Mouse (Mus musculus): ENCODE measurements around the gene Babam2.

The Babam2 gene

DNA sequence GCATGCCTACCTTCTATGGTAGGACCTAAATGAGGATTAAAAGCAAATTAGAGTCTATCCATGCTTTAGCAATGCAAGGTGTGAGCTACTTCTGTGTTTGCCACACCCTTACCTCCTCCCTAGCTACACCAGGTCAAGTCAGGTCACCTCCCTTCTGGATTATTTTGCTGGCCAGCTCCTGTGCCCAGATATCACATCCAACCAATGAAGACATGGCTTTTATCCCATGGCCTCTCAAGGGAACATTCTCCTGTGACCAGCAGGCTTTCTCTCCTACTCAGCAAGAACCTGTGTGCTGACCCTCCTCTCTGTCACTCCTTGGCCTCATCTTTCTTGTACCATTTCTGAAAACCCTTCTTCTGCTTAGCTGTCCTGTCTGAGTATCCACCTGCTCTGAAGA, 336.1 kb downstream of the Babam2 start:
- H3K27me3 ChIP-seq (ENCODE audit: control insufficient read depth, insufficient read depth, low read length, poor library complexity, severe bottlenecking), result no peaks in the 10 kb centered on the region
- no peak for DNase-seq (ENCODE audit: low read depth, low spot score)
- no peaks in the 10 kb centered on the region; the same call in 1 of the 2 replicates for H3K36me3 ChIP-seq (ENCODE audit: control insufficient read depth, insufficient read depth, low read length, poor library complexity, severe bottlenecking)

DNA sequence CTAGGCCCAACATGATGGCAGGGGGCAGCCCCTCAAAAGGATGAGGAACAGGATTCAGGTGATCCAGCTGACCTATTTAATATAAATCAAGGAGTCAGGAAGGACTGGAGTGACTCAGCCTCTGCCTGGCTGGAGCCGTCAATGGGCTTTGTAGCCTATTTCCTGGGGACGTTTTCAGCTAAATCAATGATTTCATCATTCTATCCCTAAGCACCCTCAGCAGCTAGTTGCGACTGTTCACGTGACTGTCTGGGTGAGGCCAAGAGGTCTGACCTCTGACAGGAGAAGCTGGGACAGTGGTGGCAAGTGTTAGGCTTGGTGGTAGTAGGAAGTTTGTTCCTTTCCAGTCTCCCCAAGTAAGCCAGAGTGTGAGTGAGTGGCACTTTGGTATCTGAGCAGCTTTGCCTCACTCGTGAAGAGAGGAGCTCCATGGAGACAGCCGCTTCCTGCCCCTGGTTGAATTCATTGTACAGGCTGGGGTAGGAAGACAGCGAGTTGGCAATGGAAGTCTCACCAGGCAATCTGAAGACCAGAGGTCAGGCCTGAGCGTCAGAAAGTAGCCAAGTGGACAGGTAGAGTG, 337.1 kb downstream of the Babam2 start:
- DNase-seq (ENCODE audit: low read depth, low spot score), result no peak
- no peaks in the 10 kb centered on the region; the same call in 1 of the 2 replicates for H3K36me3 ChIP-seq (ENCODE audit: control insufficient read depth, insufficient read depth, low read length, poor library complexity, severe bottlenecking)
- H3K27me3 ChIP-seq (ENCODE audit: control insufficient read depth, insufficient read depth, low read length, poor library complexity, severe bottlenecking), result no peaks in the 10 kb centered on the region

DNA sequence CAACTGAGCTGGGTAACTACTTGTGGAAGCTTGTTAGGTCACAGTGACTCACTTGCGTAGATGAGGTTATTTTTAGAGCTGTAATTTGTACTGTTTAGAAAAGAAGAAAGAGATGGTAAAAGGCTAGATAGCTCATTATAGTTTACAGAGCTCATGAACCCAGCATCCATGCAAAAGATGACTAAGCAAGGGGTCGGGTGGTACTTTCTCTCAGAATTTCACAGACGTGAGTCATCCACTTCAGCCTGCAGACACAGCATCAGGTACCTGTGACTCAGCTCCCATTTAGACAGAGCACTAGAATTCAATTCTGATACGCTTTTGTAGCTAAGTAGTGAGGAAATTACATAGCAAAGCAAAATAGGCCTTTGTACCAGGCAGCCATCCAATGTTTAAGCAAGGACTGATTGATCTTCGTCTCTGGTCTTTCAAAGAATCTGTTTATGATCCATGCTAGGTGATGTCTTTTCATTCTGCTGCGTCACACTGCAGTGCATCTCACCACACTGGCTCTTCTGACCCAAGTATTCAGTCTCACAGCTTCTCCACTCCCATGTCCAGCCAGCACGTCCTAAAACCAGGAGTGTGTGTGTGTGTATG, 338.3 kb downstream of the Babam2 start:
- DNase-seq (ENCODE audit: low read depth, low spot score), result no peak
- Histone ChIP-seq H3K27me3 (ENCODE audit: control insufficient read depth, insufficient read depth, low read length, poor library complexity, severe bottlenecking) (no peaks in the 10 kb centered on the region), H3K36me3 (ENCODE audit: control insufficient read depth, insufficient read depth, low read length, poor library complexity, severe bottlenecking) (no peaks in the 10 kb centered on the region; the same call in 1 of the 2 replicates)

GRCm38 (mm10) chr5:32036896-32037295, 339.4 kb downstream of the Babam2 start:
- Histone ChIP-seq H3K27me3 (ENCODE audit: control insufficient read depth, insufficient read depth, low read length, poor library complexity, severe bottlenecking) (no peaks in the 10 kb centered on the region), H3K36me3 (ENCODE audit: control insufficient read depth, insufficient read depth, low read length, poor library complexity, severe bottlenecking) (no peaks in the 10 kb centered on the region; the same call in 1 of the 2 replicates)
- DNase-seq (ENCODE audit: low read depth, low spot score), result no peak

- Histone ChIP-seq H3K36me3 (ENCODE audit: control insufficient read depth, insufficient read depth, low read length, poor library complexity, severe bottlenecking) (no peaks in the 10 kb centered on the region; the same call in 1 of the 2 replicates), H3K27me3 (ENCODE audit: control insufficient read depth, insufficient read depth, low read length, poor library complexity, severe bottlenecking) (no peaks in the 10 kb centered on the region)
- no peak for DNase-seq (ENCODE audit: low read depth, low spot score)
Observed at GRCm38 (mm10) chr5:32037546-32037945, 340.1 kb downstream of the Babam2 start.

- Histone ChIP-seq H3K27me3 (ENCODE audit: control insufficient read depth, insufficient read depth, low read length, poor library complexity, severe bottlenecking) (no peaks in the 10 kb centered on the region), H3K36me3 (ENCODE audit: control insufficient read depth, insufficient read depth, low read length, poor library complexity, severe bottlenecking) (no peaks in the 10 kb centered on the region; the same call in 1 of the 2 replicates)
- no peak for DNase-seq (ENCODE audit: low read depth, low spot score)
Observed at GRCm38 (mm10) chr5:32038994-32039393, 341.5 kb downstream of the Babam2 start.

GRCm38 (mm10) chr5:32039511-32039910, 342.0 kb downstream of the Babam2 start:
- Histone ChIP-seq H3K27me3 (ENCODE audit: control insufficient read depth, insufficient read depth, low read length, poor library complexity, severe bottlenecking) (no peaks in the 10 kb centered on the region), H3K36me3 (ENCODE audit: control insufficient read depth, insufficient read depth, low read length, poor library complexity, severe bottlenecking) (no peaks in the 10 kb centered on the region; the same call in 1 of the 2 replicates)
- DNase-seq (ENCODE audit: low read depth, low spot score), result no peak

DNA sequence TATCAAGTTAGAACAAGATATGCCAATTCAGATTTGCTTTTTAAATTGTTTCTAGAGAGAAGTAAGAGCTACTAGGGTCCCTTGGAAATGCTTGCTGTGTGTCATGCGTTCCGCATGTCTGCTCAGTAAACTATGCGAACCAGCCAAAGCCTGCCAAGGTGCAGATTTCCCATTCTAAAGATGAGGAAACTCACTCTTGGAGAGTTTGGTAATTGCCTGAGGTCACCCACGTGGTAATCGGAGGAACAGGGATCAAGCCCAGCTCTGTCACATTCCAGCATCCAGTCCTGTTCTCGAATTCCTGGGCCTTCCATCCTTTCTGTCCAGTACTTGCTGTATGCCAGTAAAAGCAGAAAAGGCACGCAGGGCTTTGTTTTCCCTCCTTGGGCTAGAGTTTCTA, 345.7 kb downstream of the Babam2 start:
- Histone ChIP-seq H3K36me3 (ENCODE audit: control insufficient read depth, insufficient read depth, low read length, poor library complexity, severe bottlenecking) (no peaks in the 10 kb centered on the region), H3K27me3 (ENCODE audit: control insufficient read depth, insufficient read depth, low read length, poor library complexity, severe bottlenecking) (no peaks in the 10 kb centered on the region)
- DNase-seq (ENCODE audit: low read depth, low spot score), result no peak

DNA sequence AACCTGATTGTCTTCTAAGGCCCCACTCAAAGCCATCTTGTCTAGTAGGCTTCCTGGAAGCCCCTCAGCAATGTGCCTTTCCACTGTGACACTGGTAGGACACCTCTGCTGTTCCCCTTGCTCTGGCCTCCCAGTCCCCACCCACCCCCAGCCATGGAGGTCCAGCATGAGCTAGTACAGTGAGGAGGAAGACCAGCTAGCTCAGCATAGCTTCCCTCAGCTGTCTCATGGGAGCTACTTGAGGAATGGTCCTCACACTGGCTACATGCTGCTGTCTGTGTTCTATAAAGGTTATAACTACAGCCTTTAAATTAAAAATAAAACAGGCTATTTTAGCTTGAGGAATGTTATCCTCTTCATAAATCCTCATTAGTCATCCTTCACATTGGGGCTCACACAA, 346.5 kb downstream of the Babam2 start:
- no peak for DNase-seq (ENCODE audit: low read depth, low spot score)
- no peaks in the 10 kb centered on the region for H3K36me3 ChIP-seq (ENCODE audit: control insufficient read depth, insufficient read depth, low read length, poor library complexity, severe bottlenecking)
- H3K27me3 ChIP-seq (ENCODE audit: control insufficient read depth, insufficient read depth, low read length, poor library complexity, severe bottlenecking), result no peaks in the 10 kb centered on the region

DNA sequence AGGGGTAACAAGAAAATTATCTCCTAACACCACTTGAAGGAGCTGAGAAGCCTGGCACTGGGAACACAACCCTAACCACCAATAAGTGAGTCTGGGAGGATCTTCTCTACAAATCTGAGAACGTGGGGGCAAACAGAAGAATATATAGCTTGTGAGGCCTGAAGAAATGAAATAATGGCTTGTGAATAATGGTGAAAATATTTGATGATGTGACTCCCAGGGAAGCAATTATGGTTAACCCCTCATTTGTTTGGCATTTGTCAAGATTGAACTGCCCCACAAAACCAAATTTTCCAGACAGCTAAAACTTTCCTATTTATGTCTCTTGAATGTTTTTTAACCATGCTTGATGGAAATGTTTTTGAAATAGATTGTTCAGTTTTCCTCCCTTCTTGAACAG, 354.4 kb downstream of the Babam2 start:
- no peaks in the 10 kb centered on the region for H3K36me3 ChIP-seq (ENCODE audit: control insufficient read depth, insufficient read depth, low read length, poor library complexity, severe bottlenecking)
- no peaks in the 10 kb centered on the region for H3K27me3 ChIP-seq (ENCODE audit: control insufficient read depth, insufficient read depth, low read length, poor library complexity, severe bottlenecking)
- no peak for DNase-seq (ENCODE audit: low read depth, low spot score)

DNA sequence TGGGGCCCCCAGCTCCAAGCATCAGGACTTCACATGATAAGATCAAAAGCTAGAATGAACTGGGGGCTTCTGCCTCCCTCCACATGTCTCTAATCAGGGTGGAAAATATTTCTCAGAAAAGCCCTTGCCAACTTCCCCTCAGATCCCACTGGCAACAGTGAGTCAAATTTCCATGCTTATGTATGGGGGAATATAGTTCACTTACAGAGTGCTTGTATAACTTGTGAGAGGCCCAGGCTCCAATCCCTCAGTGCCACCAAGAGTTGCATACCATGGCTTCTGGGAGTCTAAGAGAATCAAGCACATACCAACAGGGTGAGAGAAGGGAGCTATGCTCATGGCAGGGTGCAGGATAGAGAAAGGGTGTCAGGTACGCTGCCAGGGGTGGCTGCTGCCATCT, 355.0 kb downstream of the Babam2 start:
- no peak for DNase-seq (ENCODE audit: low read depth, low spot score)
- no peaks in the 10 kb centered on the region for H3K36me3 ChIP-seq (ENCODE audit: control insufficient read depth, insufficient read depth, low read length, poor library complexity, severe bottlenecking)

DNA sequence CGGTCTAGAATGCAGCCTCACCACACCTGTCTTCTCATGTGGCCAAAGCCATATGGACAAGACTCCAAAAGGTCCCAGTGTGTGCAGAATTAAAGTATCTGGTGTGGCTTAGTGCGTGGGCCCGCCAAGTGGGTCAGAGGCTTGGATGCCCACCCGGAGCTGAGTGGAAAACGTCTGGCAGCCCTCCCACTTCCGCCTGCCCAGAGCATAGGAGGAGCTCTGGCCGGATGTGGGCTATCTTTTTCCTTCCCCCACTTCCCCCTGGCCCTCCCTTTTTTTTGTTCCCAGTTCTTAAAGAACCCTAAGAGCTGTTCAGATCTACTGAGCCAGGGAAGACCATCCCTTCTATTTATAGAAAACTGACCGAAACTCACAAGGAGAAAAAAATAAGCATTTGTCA, 356.0 kb downstream of the Babam2 start:
- no peak for DNase-seq (ENCODE audit: low read depth, low spot score)

More for the DNA sequence above, 355.0 kb downstream of the Babam2 start:
- no peaks in the 10 kb centered on the region for H3K27me3 ChIP-seq (ENCODE audit: control insufficient read depth, insufficient read depth, low read length, poor library complexity, severe bottlenecking)

DNA sequence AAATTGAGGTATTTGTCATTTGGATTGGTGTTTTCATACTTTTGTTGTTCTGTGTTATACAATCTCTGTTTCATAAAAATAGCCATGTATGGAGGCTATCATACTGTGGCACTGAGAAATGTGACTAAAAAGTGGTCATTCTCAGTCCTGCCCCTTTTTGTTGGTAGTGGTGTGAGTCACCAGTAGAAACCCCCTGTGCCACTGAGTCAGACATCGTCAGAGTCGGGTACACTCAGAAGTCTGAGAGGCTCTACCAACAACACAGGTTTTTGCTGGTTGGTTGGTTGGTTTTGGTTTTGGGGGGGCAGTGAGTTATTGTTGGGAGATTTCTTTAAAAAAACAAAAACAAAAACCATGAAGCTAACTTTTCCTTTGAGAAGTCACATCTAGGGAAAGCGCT, 358.2 kb downstream of the Babam2 start:
- Histone ChIP-seq H3K36me3 (ENCODE audit: control insufficient read depth, insufficient read depth, low read length, poor library complexity, severe bottlenecking) (no peaks in the 10 kb centered on the region), H3K27me3 (ENCODE audit: control insufficient read depth, insufficient read depth, low read length, poor library complexity, severe bottlenecking) (no peaks in the 10 kb centered on the region)
- no peak for DNase-seq (ENCODE audit: low read depth, low spot score)

More for the DNA sequence above, 356.0 kb downstream of the Babam2 start:
- no peaks in the 10 kb centered on the region for H3K36me3 ChIP-seq (ENCODE audit: control insufficient read depth, insufficient read depth, low read length, poor library complexity, severe bottlenecking)
- H3K27me3 ChIP-seq (ENCODE audit: control insufficient read depth, insufficient read depth, low read length, poor library complexity, severe bottlenecking), result no peaks in the 10 kb centered on the region

GRCm38 (mm10) chr5:32056126-32056525, 358.6 kb downstream of the Babam2 start:
- no peaks in the 10 kb centered on the region for H3K36me3 ChIP-seq (ENCODE audit: control insufficient read depth, insufficient read depth, low read length, poor library complexity, severe bottlenecking)
- H3K27me3 ChIP-seq (ENCODE audit: control insufficient read depth, insufficient read depth, low read length, poor library complexity, severe bottlenecking), result no peaks in the 10 kb centered on the region
- no peak for DNase-seq (ENCODE audit: low read depth, low spot score)

- no peak for DNase-seq (ENCODE audit: low read depth, low spot score)
- Histone ChIP-seq H3K36me3 (ENCODE audit: control insufficient read depth, insufficient read depth, low read length, poor library complexity, severe bottlenecking) (no peaks in the 10 kb centered on the region), H3K27me3 (ENCODE audit: control insufficient read depth, insufficient read depth, low read length, poor library complexity, severe bottlenecking) (no peaks in the 10 kb centered on the region; the same call in 1 of the 2 replicates)
Observed at GRCm38 (mm10) chr5:32058481-32059253, 361.2 kb downstream of the Babam2 start.
